Mouse (Mus musculus): ENCODE measurements at regions not wholly inside any gene's neighbourhood (a gene's known extent, or its start where the extent isn't known, plus 50 kb on each side); places are given as distances from the start of the nearest gene placed in this dataset.

DNA sequence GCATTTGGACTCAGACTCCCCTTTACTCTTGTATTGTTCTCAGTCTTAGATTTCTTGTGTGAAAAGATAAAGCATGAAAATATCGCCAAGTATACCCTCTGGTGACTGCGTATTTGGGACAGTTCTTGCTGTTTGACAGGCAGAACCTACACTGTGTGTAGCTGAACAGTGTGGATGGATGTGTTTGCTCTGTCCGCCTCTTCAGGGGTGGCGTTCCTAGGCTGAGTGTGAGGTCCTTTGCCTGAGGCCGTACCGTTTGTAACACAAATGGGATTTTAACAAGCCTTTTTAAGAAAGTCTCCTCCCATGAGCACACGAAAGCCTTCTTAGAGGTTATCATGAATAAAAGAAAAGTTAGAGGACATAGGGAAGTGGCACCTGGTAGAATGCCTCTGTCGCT lies 153.3 kb upstream of the Dnajc19 start:
- H3K4me1 ChIP-seq (ENCODE audit: control insufficient read depth, insufficient read depth, low read length): peaks cover 2% of the 10 kb centered on the region
- H3K9me3 ChIP-seq (replicated peaks; ENCODE audit: control insufficient read depth, insufficient read depth, low read length, poor library complexity, severe bottlenecking): no peaks in the 10 kb centered on the region
- no peaks in the 10 kb centered on the region for H3K36me3 ChIP-seq (ENCODE audit: control insufficient read depth, insufficient read depth, low read length, poor library complexity, severe bottlenecking)
- H3K4me3 ChIP-seq (ENCODE audit: low read depth, low read length): no peak overlapping the region
- H3K27me3 ChIP-seq (ENCODE audit: control insufficient read depth, insufficient read depth, low read length, poor library complexity, severe bottlenecking): no peaks in the 10 kb centered on the region
- TF ChIP-seq POLR2A (IDR thresholded peaks at IDR 0.05; ENCODE audit: insufficient read depth, low read length) (no peak), EP300 (IDR thresholded peaks at IDR 0.05; ENCODE audit: insufficient read depth, low read depth, low read length) (peak; percentile 58; the same call in 1 of the 2 replicates)
- no peak overlapping the region for H3K9ac ChIP-seq (ENCODE audit: low read depth, poor library complexity, severe bottlenecking)
- no peak overlapping the region for H3K27ac ChIP-seq (ENCODE audit: insufficient read depth, low read length)

DNA sequence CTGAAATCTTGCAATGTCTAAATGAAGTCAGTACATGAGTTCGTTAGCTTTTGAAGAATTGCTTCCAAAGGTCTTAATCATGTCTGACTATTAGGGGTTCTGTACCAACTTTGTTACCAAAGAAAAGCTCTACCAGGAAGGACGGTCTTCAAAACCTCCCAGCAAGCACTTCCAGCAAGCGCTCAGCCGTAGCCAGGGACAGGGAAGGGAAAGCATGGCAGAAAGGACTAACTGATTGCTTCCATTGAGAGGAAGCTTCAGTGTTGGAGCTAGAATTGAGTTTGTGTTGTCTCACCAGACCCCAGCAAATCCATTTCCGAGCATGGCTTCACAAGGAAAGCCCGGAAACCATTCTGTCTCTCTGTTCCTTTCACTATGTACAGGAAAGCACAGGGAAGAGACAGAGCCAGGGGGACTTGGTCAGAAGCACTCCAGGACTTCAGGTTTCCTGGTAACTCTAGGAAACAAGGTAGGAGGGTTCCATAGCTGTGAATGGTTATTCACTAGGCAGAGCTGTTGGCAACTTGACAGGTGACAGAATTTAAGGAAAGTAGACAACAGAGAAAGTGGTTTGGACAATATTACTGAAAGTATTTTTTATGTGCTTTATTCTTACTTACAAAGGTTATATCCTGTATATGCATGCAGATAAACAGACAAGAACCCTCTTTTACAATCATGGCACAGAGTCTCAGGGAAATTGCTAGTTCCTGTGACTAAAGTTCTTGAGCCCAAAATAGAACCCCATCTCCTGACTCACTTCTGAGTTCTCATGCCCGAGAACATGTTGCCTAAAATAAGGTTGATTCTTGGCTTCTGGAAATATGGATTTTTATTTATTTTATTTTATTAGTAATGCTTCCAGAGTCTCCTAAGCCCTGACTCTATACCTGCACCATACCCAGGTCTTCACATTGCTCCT lies 151.5 kb upstream of the Dnajc19 start:
- Histone ChIP-seq H3K27me3 (ENCODE audit: control insufficient read depth, insufficient read depth, low read length, poor library complexity, severe bottlenecking) (no peaks in the 10 kb centered on the region), H3K9ac (ENCODE audit: low read depth, poor library complexity, severe bottlenecking) (no peak overlapping the region), H3K4me3 (ENCODE audit: low read depth, low read length) (no peak overlapping the region), H3K27ac (ENCODE audit: insufficient read depth, low read length) (no peak overlapping the region), H3K4me1 (ENCODE audit: control insufficient read depth, insufficient read depth, low read length) (peaks cover 2% of the 10 kb centered on the region), H3K9me3 (replicated peaks; ENCODE audit: control insufficient read depth, insufficient read depth, low read length, poor library complexity, severe bottlenecking) (no peaks in the 10 kb centered on the region), H3K36me3 (ENCODE audit: control insufficient read depth, insufficient read depth, low read length, poor library complexity, severe bottlenecking) (no peaks in the 10 kb centered on the region)
- TF ChIP-seq CTCF (IDR thresholded peaks at IDR 0.05; ENCODE audit: low read depth, low read length) (no peak), POLR2A (IDR thresholded peaks at IDR 0.05; ENCODE audit: insufficient read depth, low read length) (no peak), EP300 (IDR thresholded peaks at IDR 0.05; ENCODE audit: insufficient read depth, low read depth, low read length) (no peak)

DNA sequence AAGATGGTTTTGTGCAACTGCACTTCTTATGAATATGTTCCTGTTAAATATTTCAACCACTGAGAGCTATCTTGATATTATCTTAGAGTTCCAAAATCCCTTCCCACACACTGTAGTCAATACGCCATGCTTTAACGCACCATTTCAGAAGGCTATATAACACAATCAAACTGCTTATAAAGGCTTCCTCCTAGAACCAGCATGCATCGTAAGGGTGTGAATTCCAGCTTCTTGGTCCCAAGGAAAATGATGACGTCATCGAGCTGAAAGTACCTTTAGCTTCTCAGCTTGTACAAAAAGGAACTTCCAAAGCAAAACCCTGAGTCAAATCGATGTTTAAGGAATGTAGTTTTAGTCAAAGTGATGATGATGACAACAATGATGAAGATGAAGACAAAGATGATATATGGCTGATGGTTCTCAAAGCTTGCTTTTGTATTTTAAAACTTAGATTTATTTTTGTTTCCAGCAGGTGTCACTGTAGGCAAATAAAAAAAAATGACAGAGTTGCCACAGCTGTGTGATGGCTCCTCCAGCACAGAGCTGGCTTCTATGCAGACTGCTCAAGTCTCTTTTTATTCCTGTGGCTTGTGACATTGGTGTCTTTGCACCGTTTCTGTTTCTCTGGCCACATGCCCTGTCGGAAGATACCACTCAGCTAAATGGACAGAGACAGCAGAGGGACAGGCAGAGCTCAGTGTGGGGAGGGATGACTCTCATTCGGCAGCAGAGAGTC lies 150.6 kb upstream of the Dnajc19 start:
- peaks cover 2% of the 10 kb centered on the region for H3K4me1 ChIP-seq (ENCODE audit: control insufficient read depth, insufficient read depth, low read length)
- H3K4me3 ChIP-seq (ENCODE audit: low read depth, low read length): no peak overlapping the region
- H3K36me3 ChIP-seq (ENCODE audit: control insufficient read depth, insufficient read depth, low read length, poor library complexity, severe bottlenecking): no peaks in the 10 kb centered on the region
- no peak overlapping the region for H3K27ac ChIP-seq (ENCODE audit: insufficient read depth, low read length)
- no peaks in the 10 kb centered on the region for H3K9me3 ChIP-seq (replicated peaks; ENCODE audit: control insufficient read depth, insufficient read depth, low read length, poor library complexity, severe bottlenecking)
- no peak overlapping the region for H3K9ac ChIP-seq (ENCODE audit: low read depth, poor library complexity, severe bottlenecking)
- H3K27me3 ChIP-seq (ENCODE audit: control insufficient read depth, insufficient read depth, low read length, poor library complexity, severe bottlenecking): no peaks in the 10 kb centered on the region
- TF ChIP-seq POLR2A (IDR thresholded peaks at IDR 0.05; ENCODE audit: insufficient read depth, low read length) (no peak), CTCF (IDR thresholded peaks at IDR 0.05; ENCODE audit: low read depth, low read length) (no peak), EP300 (IDR thresholded peaks at IDR 0.05; ENCODE audit: insufficient read depth, low read depth, low read length) (no peak)

DNA sequence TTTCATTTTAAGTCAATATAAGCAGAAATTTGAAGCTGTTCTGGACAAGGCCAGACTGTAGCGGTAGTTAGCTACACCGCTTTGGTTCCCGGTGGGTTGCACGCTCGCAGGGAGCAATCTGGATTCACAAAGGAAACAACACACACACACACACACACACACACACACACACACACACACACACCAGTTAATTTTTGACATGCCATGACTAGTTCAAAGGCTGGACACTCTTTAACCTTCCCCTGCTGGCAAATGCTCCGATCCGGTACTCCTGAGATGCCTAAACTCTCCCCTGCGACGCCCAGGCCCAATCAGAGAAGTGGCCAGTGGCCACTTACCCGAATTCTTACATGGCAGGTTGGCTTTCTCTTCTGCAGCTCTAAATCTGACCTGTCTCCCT lies 141.2 kb upstream of the Dnajc19 start:
- H3K9ac ChIP-seq (ENCODE audit: low read depth, poor library complexity, severe bottlenecking): no peak overlapping the region
- no peaks in the 10 kb centered on the region for H3K9me3 ChIP-seq (replicated peaks; ENCODE audit: control insufficient read depth, insufficient read depth, low read length, poor library complexity, severe bottlenecking)
- H3K36me3 ChIP-seq (ENCODE audit: control insufficient read depth, insufficient read depth, low read length, poor library complexity, severe bottlenecking): no peaks in the 10 kb centered on the region
- TF ChIP-seq POLR2A (IDR thresholded peaks at IDR 0.05; ENCODE audit: insufficient read depth, low read length) (no peak), EP300 (IDR thresholded peaks at IDR 0.05; ENCODE audit: insufficient read depth, low read depth, low read length) (no peak), CTCF (IDR thresholded peaks at IDR 0.05; ENCODE audit: low read depth, low read length) (no peak)
- peaks cover 1% of the 10 kb centered on the region; the same call in 1 of the 2 replicates for H3K27me3 ChIP-seq (ENCODE audit: control insufficient read depth, insufficient read depth, low read length, poor library complexity, severe bottlenecking)
- H3K27ac ChIP-seq (ENCODE audit: insufficient read depth, low read length): no peak overlapping the region
- no peak overlapping the region for H3K4me3 ChIP-seq (ENCODE audit: low read depth, low read length)
- H3K4me1 ChIP-seq (ENCODE audit: control insufficient read depth, insufficient read depth, low read length): no peaks in the 10 kb centered on the region

DNA sequence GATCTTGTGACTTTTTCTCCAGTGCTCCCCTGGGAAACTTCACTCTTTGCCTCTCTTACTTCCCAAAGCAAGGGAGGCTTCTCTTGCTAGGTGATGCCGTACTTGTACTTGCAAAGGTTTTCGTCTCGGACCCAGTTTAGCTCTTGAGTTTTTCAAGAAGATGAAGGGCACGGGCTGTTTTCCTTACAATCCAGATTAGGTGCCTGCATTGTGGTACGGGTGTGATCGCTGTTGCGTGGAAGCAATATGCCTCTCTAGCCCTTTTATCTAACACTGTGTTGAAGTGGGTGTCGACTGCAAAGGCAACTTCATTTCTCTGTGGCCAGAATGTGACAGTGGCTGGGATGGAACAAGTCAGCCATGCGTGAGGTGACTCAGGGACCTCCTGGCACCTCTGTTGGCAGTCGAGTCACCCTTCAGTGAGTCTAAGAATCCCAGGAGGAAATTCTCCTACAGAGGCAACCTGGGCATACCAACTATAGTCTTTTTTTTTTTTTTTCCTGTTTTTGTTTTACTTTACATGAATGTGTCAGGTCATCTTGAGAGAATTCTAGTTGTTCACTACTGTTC lies 138.7 kb upstream of the Dnajc19 start:
- Histone ChIP-seq H3K9me3 (replicated peaks; ENCODE audit: control insufficient read depth, insufficient read depth, low read length, poor library complexity, severe bottlenecking) (no peaks in the 10 kb centered on the region), H3K36me3 (ENCODE audit: control insufficient read depth, insufficient read depth, low read length, poor library complexity, severe bottlenecking) (no peaks in the 10 kb centered on the region), H3K27ac (ENCODE audit: insufficient read depth, low read length) (no peak overlapping the region), H3K4me1 (ENCODE audit: control insufficient read depth, insufficient read depth, low read length) (no peaks in the 10 kb centered on the region), H3K9ac (ENCODE audit: low read depth, poor library complexity, severe bottlenecking) (no peak overlapping the region), H3K27me3 (ENCODE audit: control insufficient read depth, insufficient read depth, low read length, poor library complexity, severe bottlenecking) (peaks cover 1% of the 10 kb centered on the region; the same call in 1 of the 2 replicates), H3K4me3 (ENCODE audit: low read depth, low read length) (no peak overlapping the region)
- no peak for TF ChIP-seq POLR2A (IDR thresholded peaks at IDR 0.05; ENCODE audit: insufficient read depth, low read length)
- TF ChIP-seq CTCF (IDR thresholded peaks at IDR 0.05; ENCODE audit: low read depth, low read length): no peak
- TF ChIP-seq EP300 (IDR thresholded peaks at IDR 0.05; ENCODE audit: insufficient read depth, low read depth, low read length): no peak

All from ES-Bruce4 (cell line).